Mouse (Mus musculus) spleen, adult 2 months (tissue): ENCODE results near the gene Acvr1.

ENCODE experiments used
- CTCF ChIP-seq: fragments of 200-500 bp; IDR thresholded peaks from 2 replicates; pipeline ENCODE4 v1.5.1; 2011; ENCODE audit warnings: mild to moderate bottlenecking, inconsistent platforms; ENCODE audit not compliant: insufficient read depth, insufficient read length, insufficient replicate concordance; ENCODE audit errors: extremely low read depth
- POLR2A ChIP-seq: fragments of 200-500 bp; IDR thresholded peaks from 2 replicates; pipeline ENCODE4 v1.6.1; 2011; ENCODE audit warnings: low read depth, low read length, inconsistent platforms

DNA sequence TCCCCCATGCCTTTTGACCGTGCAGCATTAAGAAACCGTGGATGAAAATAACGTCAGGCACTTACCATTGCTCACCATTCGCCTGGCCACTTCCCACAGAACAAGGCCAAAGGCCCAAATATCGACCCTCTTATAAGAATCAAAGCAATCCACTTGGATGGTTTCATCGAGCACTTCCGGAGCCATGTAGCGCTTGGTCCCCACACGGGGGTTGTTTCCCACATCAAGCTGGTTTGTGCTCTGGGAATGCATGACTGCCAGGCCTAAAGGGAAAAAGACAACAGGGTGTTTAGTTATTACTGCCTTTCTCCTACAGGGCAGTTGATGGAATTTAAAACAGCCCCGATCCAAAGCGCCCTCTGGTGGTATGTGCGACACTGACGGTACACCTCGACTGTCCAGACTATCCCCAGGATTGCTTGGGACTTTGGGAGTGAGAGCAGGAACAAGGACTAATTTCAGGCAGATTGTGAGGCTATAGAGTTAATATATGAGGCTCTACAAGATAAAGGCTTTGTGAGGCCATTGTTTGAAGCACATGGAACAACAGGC is 108.1 kb downstream of the Acvr1 start:
- TF ChIP-seq POLR2A (no peak), CTCF (peak; percentile 25; the same call in 1 of the 2 replicates)
